Mouse (Mus musculus): Measurements from ENCODE around the gene Bhlha9. TPM values are rescaled to one million over a fixed set of nuclear protein-coding genes. Genes with fewer than 3 reads are reported as not detected.
"Not testable (repeated sequence)": the region's sequence is repeated elsewhere in the genome, so short reads cannot be mapped to it uniquely, and the experiment has no call there.

The Bhlha9 gene
- polyA plus RNA-seq, 1 experiment from 2014 or later: not detected

- H3K4me2 ChIP-seq: no peak overlapping the region
- H3K36me3 ChIP-seq (ENCODE audit: control insufficient read depth, insufficient read depth, low read length): no peaks in the 10 kb centered on the region
- no peak overlapping the region for H3K9ac ChIP-seq (ENCODE audit: low read length)
- 43% methylated on average over 4 of the region's 4 CpGs for WGBS
- H3K9me3 ChIP-seq (ENCODE audit: control insufficient read depth, low read length): no peaks in the 10 kb centered on the region
- H3K27me3 ChIP-seq (ENCODE audit: control insufficient read depth, insufficient read depth, low read length): peaks cover 44% of the 10 kb centered on the region
- peak; percentile 78 for DNase-seq (ENCODE audit: low spot score, missing footprints)
- no peak overlapping the region for H3K27ac ChIP-seq (ENCODE audit: low read depth, low read length)
- H3K4me3 ChIP-seq (ENCODE audit: low read depth, low read length): no peak overlapping the region
- no peak for ATAC-seq (ENCODE audit: low FRiP score)
- peaks cover 4% of the 10 kb centered on the region; the same call in 1 of the 2 replicates for H3K4me1 ChIP-seq (ENCODE audit: control insufficient read depth, insufficient read depth, low read length)
These were observed 2.4 kb downstream of the Bhlha9 start for GRCm38 (mm10) chr11:76674704-76675103.

GRCm38 (mm10) chr11:76679508-76679907, 7.2 kb downstream of the Bhlha9 start, which contains the start of gene Trarg1:
Gene Trarg1, plus strand, starts transcription at chr11:76679808.
- not testable (repeated sequence) for H3K9ac ChIP-seq (ENCODE audit: low read length); H3K4me3 ChIP-seq (ENCODE audit: low read depth, low read length); H3K4me1 ChIP-seq (ENCODE audit: control insufficient read depth, insufficient read depth, low read length); ATAC-seq (ENCODE audit: low FRiP score); H3K4me2 ChIP-seq; H3K27ac ChIP-seq (ENCODE audit: low read depth, low read length); DNase-seq (ENCODE audit: low spot score, missing footprints); H3K9me3 ChIP-seq (ENCODE audit: control insufficient read depth, low read length); H3K36me3 ChIP-seq (ENCODE audit: control insufficient read depth, insufficient read depth, low read length); H3K27me3 ChIP-seq (ENCODE audit: control insufficient read depth, insufficient read depth, low read length)
- WGBS: 47% methylated on average over 7 of the region's 8 CpGs

- no peak for ATAC-seq (ENCODE audit: low FRiP score)
- 82% methylated on average over 2 of the region's 2 CpGs for WGBS
- Histone ChIP-seq H3K4me2 (no peak overlapping the region), H3K27ac (ENCODE audit: low read depth, low read length) (no peak overlapping the region), H3K36me3 (ENCODE audit: control insufficient read depth, insufficient read depth, low read length) (no peaks in the 10 kb centered on the region), H3K9me3 (ENCODE audit: control insufficient read depth, low read length) (no peaks in the 10 kb centered on the region), H3K4me3 (ENCODE audit: low read depth, low read length) (no peak overlapping the region), H3K27me3 (ENCODE audit: control insufficient read depth, insufficient read depth, low read length) (no peaks in the 10 kb centered on the region), H3K4me1 (ENCODE audit: control insufficient read depth, insufficient read depth, low read length) (no peaks in the 10 kb centered on the region), H3K9ac (ENCODE audit: low read length) (no peak overlapping the region)
- DNase-seq (ENCODE audit: low spot score, missing footprints): no peak
These were observed 13.3 kb downstream of the Bhlha9 start for GRCm38 (mm10) chr11:76685604-76686003.

- WGBS: 80% methylated on average over 3 of the region's 3 CpGs
- DNase-seq (ENCODE audit: low spot score, missing footprints) (no peak), ATAC-seq (ENCODE audit: low FRiP score) (no peak)
- no peak overlapping the region for H3K27ac ChIP-seq (ENCODE audit: low read depth, low read length)
- no peaks in the 10 kb centered on the region for H3K27me3 ChIP-seq (ENCODE audit: control insufficient read depth, insufficient read depth, low read length)
- no peaks in the 10 kb centered on the region for H3K36me3 ChIP-seq (ENCODE audit: control insufficient read depth, insufficient read depth, low read length)
- no peak overlapping the region for H3K9ac ChIP-seq (ENCODE audit: low read length)
- H3K4me1 ChIP-seq (ENCODE audit: control insufficient read depth, insufficient read depth, low read length): no peaks in the 10 kb centered on the region
- H3K9me3 ChIP-seq (ENCODE audit: control insufficient read depth, low read length): no peaks in the 10 kb centered on the region
- no peak overlapping the region for H3K4me3 ChIP-seq (ENCODE audit: low read depth, low read length)
- no peak overlapping the region for H3K4me2 ChIP-seq
These were observed 19.8 kb downstream of the Bhlha9 start for GRCm38 (mm10) chr11:76692096-76692495.

GRCm38 (mm10) chr11:76695810-76696209, 23.5 kb downstream of the Bhlha9 start:
- no peak for ATAC-seq (ENCODE audit: low FRiP score)
- no peak for DNase-seq (ENCODE audit: low spot score, missing footprints)

GRCm38 (mm10) chr11:76699626-76700025, 27.4 kb downstream of the Bhlha9 start:
- 73% methylated on average over 5 of the region's 9 CpGs for WGBS
- H3K4me2 ChIP-seq: no peak overlapping the region
- no peak overlapping the region for H3K27ac ChIP-seq (ENCODE audit: low read depth, low read length)

More at GRCm38 (mm10) chr11:76695810-76696209, 23.5 kb downstream of the Bhlha9 start:
- no peak overlapping the region for H3K27ac ChIP-seq (ENCODE audit: low read depth, low read length)
- H3K27me3 ChIP-seq (ENCODE audit: control insufficient read depth, insufficient read depth, low read length): no peaks in the 10 kb centered on the region
- 72% methylated on average over 6 of the region's 6 CpGs for WGBS
- H3K9ac ChIP-seq (ENCODE audit: low read length): no peak overlapping the region
- H3K4me3 ChIP-seq (ENCODE audit: low read depth, low read length): no peak overlapping the region
- no peaks in the 10 kb centered on the region for H3K9me3 ChIP-seq (ENCODE audit: control insufficient read depth, low read length)
- H3K4me1 ChIP-seq (ENCODE audit: control insufficient read depth, insufficient read depth, low read length): no peaks in the 10 kb centered on the region
- no peak overlapping the region for H3K4me2 ChIP-seq
- H3K36me3 ChIP-seq (ENCODE audit: control insufficient read depth, insufficient read depth, low read length): no peaks in the 10 kb centered on the region

GRCm38 (mm10) chr11:76707656-76708055, 35.4 kb downstream of the Bhlha9 start:
- Histone ChIP-seq H3K27ac (ENCODE audit: low read depth, low read length) (no peak overlapping the region), H3K4me3 (ENCODE audit: low read depth, low read length) (no peak overlapping the region), H3K4me2 (no peak overlapping the region), H3K36me3 (ENCODE audit: control insufficient read depth, insufficient read depth, low read length) (no peaks in the 10 kb centered on the region), H3K27me3 (ENCODE audit: control insufficient read depth, insufficient read depth, low read length) (no peaks in the 10 kb centered on the region), H3K9ac (ENCODE audit: low read length) (no peak overlapping the region), H3K4me1 (ENCODE audit: control insufficient read depth, insufficient read depth, low read length) (peaks cover 4% of the 10 kb centered on the region; the same call in 1 of the 2 replicates), H3K9me3 (ENCODE audit: control insufficient read depth, low read length) (no peaks in the 10 kb centered on the region)
- ATAC-seq (ENCODE audit: low FRiP score) (no peak), DNase-seq (ENCODE audit: low spot score, missing footprints) (no peak)
- 91% methylated on average over 3 of the region's 3 CpGs for WGBS

More at GRCm38 (mm10) chr11:76699626-76700025, 27.4 kb downstream of the Bhlha9 start:
- no peak for ATAC-seq (ENCODE audit: low FRiP score)
- no peaks in the 10 kb centered on the region for H3K4me1 ChIP-seq (ENCODE audit: control insufficient read depth, insufficient read depth, low read length)
- H3K27me3 ChIP-seq (ENCODE audit: control insufficient read depth, insufficient read depth, low read length): no peaks in the 10 kb centered on the region
- no peak overlapping the region for H3K9ac ChIP-seq (ENCODE audit: low read length)
- H3K9me3 ChIP-seq (ENCODE audit: control insufficient read depth, low read length): no peaks in the 10 kb centered on the region
- no peaks in the 10 kb centered on the region for H3K36me3 ChIP-seq (ENCODE audit: control insufficient read depth, insufficient read depth, low read length)
- H3K4me3 ChIP-seq (ENCODE audit: low read depth, low read length): no peak overlapping the region
- no peak for DNase-seq (ENCODE audit: low spot score, missing footprints)

- Histone ChIP-seq H3K4me1 (ENCODE audit: control insufficient read depth, insufficient read depth, low read length) (peaks cover 4% of the 10 kb centered on the region; the same call in 1 of the 2 replicates), H3K36me3 (ENCODE audit: control insufficient read depth, insufficient read depth, low read length) (no peaks in the 10 kb centered on the region), H3K9ac (ENCODE audit: low read length) (no peak overlapping the region), H3K4me3 (ENCODE audit: low read depth, low read length) (no peak overlapping the region), H3K9me3 (ENCODE audit: control insufficient read depth, low read length) (no peaks in the 10 kb centered on the region), H3K4me2 (no peak overlapping the region), H3K27me3 (ENCODE audit: control insufficient read depth, insufficient read depth, low read length) (no peaks in the 10 kb centered on the region), H3K27ac (ENCODE audit: low read depth, low read length) (no peak overlapping the region)
- WGBS: 81% methylated on average over 1 of the region's 1 CpGs
- no peak for DNase-seq (ENCODE audit: low spot score, missing footprints)
- ATAC-seq (ENCODE audit: low FRiP score): no peak
These were observed 35.8 kb downstream of the Bhlha9 start for GRCm38 (mm10) chr11:76708066-76708465.

- DNase-seq (ENCODE audit: low spot score, missing footprints): no peak
- Histone ChIP-seq H3K9ac (ENCODE audit: low read length) (no peak overlapping the region), H3K36me3 (ENCODE audit: control insufficient read depth, insufficient read depth, low read length) (no peaks in the 10 kb centered on the region), H3K4me2 (no peak overlapping the region), H3K4me1 (ENCODE audit: control insufficient read depth, insufficient read depth, low read length) (peaks cover 4% of the 10 kb centered on the region; the same call in 1 of the 2 replicates), H3K4me3 (ENCODE audit: low read depth, low read length) (no peak overlapping the region), H3K27me3 (ENCODE audit: control insufficient read depth, insufficient read depth, low read length) (no peaks in the 10 kb centered on the region), H3K27ac (ENCODE audit: low read depth, low read length) (no peak overlapping the region), H3K9me3 (ENCODE audit: control insufficient read depth, low read length) (no peaks in the 10 kb centered on the region)
- no peak for ATAC-seq (ENCODE audit: low FRiP score)
- 50% methylated on average over 1 of the region's 1 CpGs for WGBS
These were observed 36.6 kb downstream of the Bhlha9 start for GRCm38 (mm10) chr11:76708881-76709280.
